Mouse (Mus musculus) cerebellum, adult 11-12 months (tissue): ENCODE data around the gene Dppa2.

Source experiments
- DNase-seq: peaks from one replicate; pipeline ENCODE4 v3.0.0; 2022

Dppa2 gene

DNA sequence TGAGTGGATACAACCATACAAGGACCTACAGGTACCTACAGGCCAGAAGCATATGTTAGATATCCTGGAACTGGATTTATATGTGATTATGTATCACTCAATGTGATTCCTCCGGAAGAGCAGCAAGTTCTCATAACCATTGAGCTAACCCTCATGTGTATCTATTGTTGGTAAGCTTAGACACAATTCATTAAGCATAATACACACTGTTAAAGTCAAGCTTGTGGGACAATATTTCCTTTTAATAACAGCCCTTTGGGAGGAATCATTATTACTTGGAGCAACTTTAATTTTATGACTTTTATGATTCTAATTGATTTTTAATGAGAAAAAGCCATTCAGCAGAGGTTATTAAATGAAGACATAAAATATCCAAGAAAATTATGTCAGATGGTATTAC lies 43.5 kb downstream of the Dppa2 start:
- no peak for DNase-seq

DNA sequence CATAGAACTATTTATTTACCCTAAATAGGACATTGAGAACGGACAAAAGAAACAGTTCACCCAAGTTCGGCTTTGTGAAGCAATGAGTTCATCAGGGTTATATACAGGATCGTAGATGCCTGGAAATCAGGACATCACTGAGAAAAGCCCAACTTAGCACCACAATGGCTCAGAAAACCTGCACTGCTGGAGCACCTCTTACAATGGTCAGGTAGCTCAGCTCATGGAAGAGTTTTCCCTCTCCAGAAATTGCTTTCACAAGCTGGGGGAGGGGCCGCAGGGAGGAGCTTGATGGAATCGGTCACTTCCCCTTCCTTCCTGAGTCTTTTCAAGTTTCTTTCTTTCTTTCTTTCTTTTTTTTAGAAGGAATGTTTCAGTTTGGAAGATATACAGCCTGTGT lies 52.0 kb downstream of the Dppa2 start:
- DNase-seq: no peak

DNA sequence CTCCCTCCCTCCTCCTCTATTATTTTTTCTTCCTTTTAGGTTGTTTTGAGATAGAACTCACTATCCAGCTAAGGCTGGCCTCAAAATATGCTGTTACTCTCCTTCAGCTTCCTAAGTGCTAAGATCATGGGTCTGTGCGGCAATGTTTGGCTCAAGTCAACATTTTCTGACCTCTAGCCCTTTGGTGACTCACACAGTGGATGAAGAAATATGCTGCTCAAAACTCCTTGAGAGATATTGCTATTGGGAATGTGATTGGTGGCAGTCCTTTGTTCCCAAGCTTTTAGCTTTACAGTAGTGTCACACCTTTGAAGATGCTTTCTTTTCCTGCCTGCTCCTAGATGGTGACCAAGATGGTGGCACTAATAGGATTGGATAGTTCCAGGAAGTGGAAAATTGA lies 52.7 kb downstream of the Dppa2 start:
- no peak for DNase-seq

DNA sequence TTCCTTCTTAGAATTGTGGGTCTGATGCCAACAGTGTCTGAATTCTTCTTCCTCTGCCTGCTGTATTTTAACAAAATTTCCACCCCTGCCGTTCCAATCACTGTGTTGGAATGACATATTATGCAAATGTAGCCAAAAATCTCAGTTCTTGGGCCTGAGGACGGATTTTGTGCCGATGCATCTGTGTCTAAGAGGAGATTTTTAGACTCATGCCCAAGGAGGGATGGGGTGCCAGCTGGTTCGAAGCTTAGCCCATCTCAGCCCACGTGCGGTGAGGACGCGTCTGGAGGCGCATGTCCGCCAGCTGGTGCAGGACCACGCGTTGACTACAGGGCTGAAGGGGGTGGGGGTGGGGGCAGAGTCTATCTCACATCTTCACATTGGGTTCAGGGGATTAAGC lies 57.2 kb downstream of the Dppa2 start:
- DNase-seq: peak; percentile 82

DNA sequence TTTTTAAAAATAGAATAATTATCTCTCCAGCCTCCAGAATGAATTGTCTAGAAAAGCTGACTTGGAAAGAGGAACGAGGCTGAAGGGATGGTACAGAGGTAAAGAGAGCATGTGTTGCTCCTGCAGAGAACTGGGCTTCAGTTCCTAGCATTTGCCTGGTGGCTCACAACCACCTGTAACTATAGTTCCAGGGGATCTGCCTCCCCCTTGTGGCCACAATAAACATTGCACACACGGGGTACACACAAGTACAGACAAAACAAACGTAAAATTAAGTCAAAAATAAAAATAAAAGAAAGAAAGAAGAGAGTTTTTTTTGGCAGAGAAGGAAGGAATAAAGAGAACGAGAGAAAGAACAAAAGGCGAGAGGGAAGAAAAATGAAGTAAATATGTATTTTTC lies 63.1 kb downstream of the Dppa2 start:
- DNase-seq: no peak

DNA sequence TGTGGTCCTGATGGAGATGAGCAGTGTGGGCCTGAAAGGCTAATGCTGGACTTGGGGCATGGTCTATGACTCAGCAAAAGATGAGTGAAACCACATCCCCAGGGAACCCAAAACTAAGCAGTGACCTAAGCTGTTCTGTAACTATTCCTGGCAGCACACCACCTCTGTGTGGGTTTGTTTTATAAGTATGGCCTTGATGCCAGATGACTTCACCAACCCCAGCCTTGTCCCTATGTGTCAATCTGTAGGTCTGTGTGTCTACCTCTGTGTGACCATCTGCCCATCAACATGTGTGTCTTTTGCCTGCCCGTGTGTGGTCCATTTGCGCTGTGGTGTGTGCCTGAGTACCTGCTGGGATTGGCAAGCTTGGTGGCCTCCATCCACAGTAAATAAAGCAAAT lies 64.4 kb downstream of the Dppa2 start:
- DNase-seq: peak; percentile 75
